Mouse (Mus musculus): ENCODE data around the gene Pou2f1.

GRCm38 (mm10) chr1:166045894-166046197 is 43.4 kb upstream of the Pou2f1 start:
- TF ChIP-seq CTCF (IDR thresholded peaks at IDR 0.05; ENCODE audit: extremely low read depth, insufficient read depth, insufficient read length, insufficient replicate concordance) (no peak), POLR2A (IDR thresholded peaks at IDR 0.05; ENCODE audit: low read depth, low read length) (no peak)
